Mouse (Mus musculus) NIH3T3 (cell line): ENCODE measurements around the gene Stpg3.

Experiments
- DNase-seq: peaks from one replicate; pipeline ENCODE4 v3.0.0-alpha.2; 2012; ENCODE audit warnings: low read depth

Stpg3 gene

GRCm38 (mm10) chr2:25234551-25235220 lies 20.2 kb upstream of the Stpg3 start:
- no peak for DNase-seq

GRCm38 (mm10) chr2:25234050-25234449 lies 19.6 kb upstream of the Stpg3 start, which contains the start of gene Slc34a3:
Gene Slc34a3 (minus strand): TSS chr2:25234364.
- DNase-seq = no peak

- DNase-seq = no peak
Measured at GRCm38 (mm10) chr2:25233421-25233820, 19.0 kb upstream of the Stpg3 start.

GRCm38 (mm10) chr2:25231038-25231437 lies 16.6 kb upstream of the Stpg3 start:
- DNase-seq = no peak

- no peak for DNase-seq
Measured at GRCm38 (mm10) chr2:25230581-25230980, 16.1 kb upstream of the Stpg3 start.

- DNase-seq = no peak
Measured at GRCm38 (mm10) chr2:25229582-25229981, 15.1 kb upstream of the Stpg3 start.

- DNase-seq = no peak
Measured at GRCm38 (mm10) chr2:25228995-25229530, 14.6 kb upstream of the Stpg3 start.

- peak; percentile 94 for DNase-seq
Measured at GRCm38 (mm10) chr2:25228431-25228889, 14.0 kb upstream of the Stpg3 start.

GRCm38 (mm10) chr2:25227406-25227805 lies 13.0 kb upstream of the Stpg3 start:
- DNase-seq = no peak

- no peak for DNase-seq
Measured at GRCm38 (mm10) chr2:25226864-25227263, 12.4 kb upstream of the Stpg3 start.

GRCm38 (mm10) chr2:25225811-25226379 lies 11.5 kb upstream of the Stpg3 start:
- peak; percentile 9 for DNase-seq

GRCm38 (mm10) chr2:25224766-25225752 lies 10.6 kb upstream of the Stpg3 start:
- DNase-seq = peak; percentile 99

- DNase-seq = no peak
Measured at GRCm38 (mm10) chr2:25224492-25224765, 10.0 kb upstream of the Stpg3 start, which contains the start of gene Tubb4b. Gene Tubb4b (minus strand): TSS chr2:25224702.

GRCm38 (mm10) chr2:25223681-25224491 lies 9.4 kb upstream of the Stpg3 start:
- peak; percentile 86 for DNase-seq

GRCm38 (mm10) chr2:25221331-25221772 lies 6.9 kb upstream of the Stpg3 start:
- no peak for DNase-seq

GRCm38 (mm10) chr2:25218445-25218844 lies 4.0 kb upstream of the Stpg3 start, which contains the start of gene Fam166a:
Gene Fam166a (plus strand): TSS chr2:25218745.
- DNase-seq = no peak

- DNase-seq = no peak
Measured at GRCm38 (mm10) chr2:25217666-25218065, 3.2 kb upstream of the Stpg3 start.

GRCm38 (mm10) chr2:25213266-25213865 lies 1.1 kb downstream of the Stpg3 start:
- no peak for DNase-seq

- DNase-seq = peak; percentile 95
Measured at GRCm38 (mm10) chr2:25211121-25211670, 3.2 kb downstream of the Stpg3 start, which contains the start of gene Nelfb. Gene Nelfb (minus strand): TSS chr2:25211489.

- no peak for DNase-seq
Measured at GRCm38 (mm10) chr2:25210686-25211085, 3.8 kb downstream of the Stpg3 start.

- DNase-seq = no peak
Measured at GRCm38 (mm10) chr2:25207593-25207992, 6.8 kb downstream of the Stpg3 start.
